Mouse (Mus musculus) cerebellum, adult 2 months (tissue): ENCODE measurements around the gene Srgap3. TPM values are rescaled to one million over a fixed set of nuclear protein-coding genes. Genes with fewer than 3 reads are reported as not detected.

Source experiments
- DNase-seq, 2 experiments: peaks; one replicate each; pipeline ENCODE4 v3.0.0; 2021
- H3K27ac ChIP-seq: fragments of 200-500 bp; 2 replicates; pipeline ENCODE4 v1.5.1; 2012; ENCODE audit warnings: low read length, control low read depth, inconsistent platforms; ENCODE audit not compliant: insufficient read depth
- H3K27me3 ChIP-seq: fragments of 200-500 bp; 2 replicates; pipeline ENCODE4 v1.6.1; 2012; ENCODE audit warnings: inconsistent platforms, mild to moderate bottlenecking, low read length, moderate library complexity; ENCODE audit not compliant: control insufficient read depth, insufficient read depth
- H3K4me1 ChIP-seq: fragments of 200-500 bp; 2 replicates; pipeline ENCODE4 v1.6.1; 2011; ENCODE audit warnings: low read length; ENCODE audit not compliant: control insufficient read depth, insufficient read depth
- H3K4me3 ChIP-seq: fragments of 200-500 bp; replicated peaks from 2 replicates; pipeline ENCODE3; 2011; ENCODE audit warnings: mild to moderate bottlenecking, low read depth, low read length, control low read depth; ENCODE audit not compliant: insufficient read depth
- CTCF ChIP-seq: fragments of 200-500 bp; IDR thresholded peaks from 2 replicates; pipeline ENCODE4 v1.5.1; 2011; ENCODE audit warnings: low read depth, mild to moderate bottlenecking, control low read depth, low read length, moderate library complexity, borderline replicate concordance; ENCODE audit not compliant: insufficient read depth
- POLR2A ChIP-seq: fragments of 200-500 bp; IDR thresholded peaks from 2 replicates; pipeline ENCODE4 v1.6.1; 2011; ENCODE audit warnings: low read length, control low read depth, borderline replicate concordance; ENCODE audit not compliant: insufficient read depth
- WGBS: fragments of 180-500 bp; shearing (Covaris S2); methylation state at CpG from one replicate; pipeline ENCODE4 v1.1.7; 2018; 5-methylcytosine and 5-hydroxymethylcytosine counted together
- polyA plus RNA-seq: library from polyadenylated mRNA; depleted of rRNA; stranded (reverse); fragments of >200 nt; gene quantifications from 2 replicates; pipeline ENCODE4 v1.2.3, GENCODE M21; 2012

Gene Srgap3
- polyA plus RNA-seq, 1 experiment: 99.2 TPM

- Histone ChIP-seq H3K4me3 (no peak overlapping the region), H3K27me3 (no peaks in the 10 kb centered on the region), H3K27ac (peak overlapping the region; percentile 34), H3K4me1 (peaks cover 34% of the 10 kb centered on the region)
- DNase-seq: peak in 1 of 2 experiments; percentile 44
- TF ChIP-seq POLR2A: no peak
- WGBS: 8% methylated on average over 1 of the region's 1 CpGs
These were observed 158.9 kb downstream of the Srgap3 start for GRCm38 (mm10) chr6:112788174-112788573.

- Histone ChIP-seq H3K27me3 (no peaks in the 10 kb centered on the region), H3K4me1 (peaks cover 8% of the 10 kb centered on the region), H3K4me3 (no peak overlapping the region), H3K27ac (no peak overlapping the region)
- 72% methylated on average over 10 of the region's 10 CpGs for WGBS
- DNase-seq: no peak
- TF ChIP-seq POLR2A (no peak), CTCF (peak; percentile 45; the same call in 1 of the 2 replicates)
These were observed 165.5 kb downstream of the Srgap3 start for GRCm38 (mm10) chr6:112781409-112782093.

- H3K27ac ChIP-seq: no peak overlapping the region
- peak in 1 of 2 experiments; percentile 60 for DNase-seq
- whole genome bisulfite sequencing: 56% methylated on average over 3 of the region's 3 CpGs
- no peak overlapping the region for H3K4me3 ChIP-seq
- H3K4me1 ChIP-seq: peaks cover 8% of the 10 kb centered on the region
- H3K27me3 ChIP-seq: no peaks in the 10 kb centered on the region
- TF ChIP-seq POLR2A (no peak), CTCF (no peak)
These were observed 168.9 kb downstream of the Srgap3 start for GRCm38 (mm10) chr6:112778211-112778610.

GRCm38 (mm10) chr6:112776718-112777117 lies 170.3 kb downstream of the Srgap3 start:
- 90% methylated on average over 6 of the region's 6 CpGs for WGBS
- H3K4me1 ChIP-seq: peaks cover 8% of the 10 kb centered on the region
- H3K27me3 ChIP-seq: no peaks in the 10 kb centered on the region
- H3K27ac ChIP-seq: no peak overlapping the region
- TF ChIP-seq CTCF: no peak
- no peak for TF ChIP-seq POLR2A
- H3K4me3 ChIP-seq: no peak overlapping the region
- DNase-seq: no peak

GRCm38 (mm10) chr6:112773754-112774153 lies 173.3 kb downstream of the Srgap3 start:
- WGBS: 80% methylated on average over 7 of the region's 7 CpGs
- TF ChIP-seq CTCF: no peak
- Histone ChIP-seq H3K4me3 (no peak overlapping the region), H3K27me3 (no peaks in the 10 kb centered on the region), H3K27ac (no peak overlapping the region), H3K4me1 (peaks cover 5% of the 10 kb centered on the region)
- no peak for DNase-seq

- no peaks in the 10 kb centered on the region for H3K27me3 ChIP-seq
- H3K4me1 ChIP-seq: no peaks in the 10 kb centered on the region
- no peak overlapping the region for H3K4me3 ChIP-seq
- no peak for TF ChIP-seq POLR2A
- TF ChIP-seq CTCF: no peak
- no peak for DNase-seq
- WGBS: 61% methylated on average over 2 of the region's 2 CpGs
- no peak overlapping the region for H3K27ac ChIP-seq
These were observed 176.1 kb downstream of the Srgap3 start for GRCm38 (mm10) chr6:112770996-112771395.

- TF ChIP-seq POLR2A (no peak), CTCF (no peak)
- Histone ChIP-seq H3K4me1 (peaks cover 13% of the 10 kb centered on the region; the same call in 1 of the 2 replicates), H3K27me3 (no peaks in the 10 kb centered on the region), H3K27ac (no peak overlapping the region), H3K4me3 (no peak overlapping the region)
- WGBS: 68% methylated on average over 4 of the region's 4 CpGs
- DNase-seq: no peak
These were observed 188.5 kb downstream of the Srgap3 start for GRCm38 (mm10) chr6:112758541-112758940.

GRCm38 (mm10) chr6:112756866-112757265 lies 190.2 kb downstream of the Srgap3 start:
- Histone ChIP-seq H3K27ac (no peak overlapping the region), H3K27me3 (no peaks in the 10 kb centered on the region), H3K4me3 (no peak overlapping the region), H3K4me1 (peaks cover 13% of the 10 kb centered on the region; the same call in 1 of the 2 replicates)
- TF ChIP-seq POLR2A (no peak), CTCF (no peak)
- no peak for DNase-seq
- WGBS: 30% methylated on average over 4 of the region's 4 CpGs
